Mouse (Mus musculus): ENCODE measurements around the gene Oprl1.

- TF ChIP-seq CTCF (IDR thresholded peaks at IDR 0.05): no peak
- TF ChIP-seq POLR2A (IDR thresholded peaks at IDR 0.05; ENCODE audit: insufficient read depth, low read depth, low read length): no peak
- TF ChIP-seq EP300 (IDR thresholded peaks at IDR 0.05; ENCODE audit: insufficient read depth, low read depth, low read length): no peak
Measured at GRCm38 (mm10) chr2:181677755-181678098, 37.1 kb upstream of the Oprl1 start.

Measured in heart, adult 2 months (tissue).